Mouse (Mus musculus) small intestine, adult 2 months (tissue): Measurements from ENCODE around the gene Nuf2. TPM values are rescaled to one million over a fixed set of nuclear protein-coding genes. Genes with fewer than 3 reads are reported as not detected.

Source experiments
- H3K27ac ChIP-seq: fragments of 200-500 bp; 2 replicates; pipeline ENCODE4 v1.5.1; 2012; ENCODE audit warnings: low read depth, low read length, control low read depth, inconsistent platforms; ENCODE audit not compliant: insufficient read depth
- H3K27me3 ChIP-seq: fragments of 200-500 bp; 2 replicates; pipeline ENCODE4 v1.6.1; 2012; ENCODE audit warnings: mild to moderate bottlenecking, moderate library complexity, low read length, inconsistent platforms; ENCODE audit not compliant: control insufficient read depth, insufficient read depth
- H3K36me3 ChIP-seq: fragments of 200-500 bp; 2 replicates; pipeline ENCODE4 v1.6.1; 2012; ENCODE audit warnings: mild to moderate bottlenecking, low read length, control low read depth, inconsistent platforms; ENCODE audit not compliant: control insufficient read depth, insufficient read depth
- H3K4me1 ChIP-seq: fragments of 200-500 bp; 2 replicates; pipeline ENCODE4 v1.6.1; 2012; ENCODE audit warnings: low read length, inconsistent platforms, mixed read lengths; ENCODE audit not compliant: control insufficient read depth, insufficient read depth, insufficient read length
- H3K4me3 ChIP-seq: fragments of 200-500 bp; 2 replicates; pipeline ENCODE4 v1.5.1; 2012; ENCODE audit warnings: low read depth, mild to moderate bottlenecking, control low read depth, inconsistent platforms, low read length, moderate library complexity
- CTCF ChIP-seq: fragments of 200-500 bp; IDR thresholded peaks from 2 replicates; pipeline ENCODE4 v1.5.1; 2012; ENCODE audit warnings: low read depth, mild to moderate bottlenecking, control low read depth, inconsistent platforms, low read length, moderate library complexity, mixed read lengths; ENCODE audit not compliant: insufficient replicate concordance, insufficient read length; ENCODE audit errors: extremely low read depth
- POLR2A ChIP-seq: fragments of 200-500 bp; IDR thresholded peaks from 2 replicates; pipeline ENCODE4 v1.6.1; 2012; ENCODE audit warnings: low read depth, mild to moderate bottlenecking, control low read depth, inconsistent platforms, low read length, moderate library complexity
- WGBS: fragments of 180-500 bp; shearing (Covaris S2); methylation state at CpG from one replicate; pipeline ENCODE4 v1.1.7; 2018; 5-methylcytosine and 5-hydroxymethylcytosine counted together
- polyA plus RNA-seq: library from polyadenylated mRNA; depleted of rRNA; stranded (reverse); fragments of >200 nt; gene quantifications from 2 replicates; pipeline ENCODE4 v1.2.3, GENCODE M21; 2012; rRNA removed

Gene Nuf2
- 0.13 and 0.35 TPM in 2 replicates for polyA plus RNA-seq

DNA sequence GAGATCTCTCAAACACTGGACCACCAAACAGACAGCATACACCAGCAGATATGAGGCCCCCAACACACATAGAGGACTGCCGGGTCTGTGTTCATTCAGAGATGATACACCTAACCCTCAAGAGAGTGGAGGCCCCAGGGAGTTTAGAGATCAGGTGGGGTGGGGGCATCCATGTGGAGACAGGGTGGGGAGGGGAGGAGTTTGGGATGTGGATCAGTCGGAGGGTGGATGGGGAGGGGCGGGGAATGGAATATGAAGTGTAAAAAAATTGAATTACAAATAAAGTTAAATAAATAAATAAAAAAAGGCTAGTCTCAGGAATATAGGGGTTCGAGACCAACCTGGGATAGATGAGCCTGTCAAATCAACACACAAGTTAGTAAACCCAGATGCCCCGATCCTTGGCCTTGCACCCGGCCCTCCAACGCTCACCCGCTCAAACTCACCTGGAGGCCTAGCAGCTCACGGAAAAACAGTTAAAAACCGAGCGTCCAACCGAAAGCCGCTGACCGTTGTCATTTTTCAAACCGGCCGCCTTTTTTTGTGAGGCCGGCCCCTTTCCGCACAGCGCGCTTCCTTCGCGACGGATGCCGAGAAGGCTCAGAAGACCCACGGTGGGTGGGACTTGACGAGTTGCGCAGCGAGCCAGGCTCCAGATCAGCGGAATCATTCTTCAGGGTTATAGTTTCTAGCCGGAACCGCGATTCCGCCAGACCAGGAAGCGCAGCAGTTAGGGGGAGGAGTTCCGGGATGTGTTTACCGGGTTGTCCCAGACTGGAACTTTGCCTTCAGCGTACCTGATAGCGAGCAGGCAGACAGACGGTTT, at the start of gene Nuf2:
Gene Nuf2, minus strand, starts transcription at position 589 of the 826 bp plus-strand sequence.
- under 1% methylated on average over 39 of the region's 39 CpGs for WGBS
- Histone ChIP-seq H3K4me3 (peak within 1 kb of the TSS; percentile 76), H3K36me3 (no peaks in the 10 kb centered on the region), H3K27me3 (no peaks in the 10 kb centered on the region), H3K27ac (peak within 1 kb of the TSS; percentile 77), H3K4me1 (no peaks in the 10 kb centered on the region)
- TF ChIP-seq CTCF: no peak
- peak; percentile 74 for TF ChIP-seq POLR2A

DNA sequence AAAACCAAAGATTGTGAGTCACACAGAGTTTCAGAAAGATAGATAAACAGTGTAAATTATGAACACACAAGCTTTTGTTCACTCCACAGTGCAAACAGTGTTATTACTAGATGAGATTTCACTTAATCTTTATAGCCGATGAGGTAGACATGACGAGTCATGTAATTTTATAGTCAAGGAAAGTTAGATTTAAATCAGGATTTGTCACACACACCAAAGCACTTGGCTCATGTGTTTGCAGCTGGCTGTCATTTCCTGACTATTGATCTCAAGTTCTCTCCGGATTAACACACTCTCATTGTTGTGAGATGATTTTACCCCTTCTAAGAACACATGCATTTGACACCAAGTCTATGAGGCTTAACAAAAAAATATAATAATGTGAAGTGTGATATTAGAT, 48.3 kb upstream of the Nuf2 start:
- H3K27ac ChIP-seq: no peak overlapping the region
- no peaks in the 10 kb centered on the region for H3K27me3 ChIP-seq
- no peak for TF ChIP-seq POLR2A
- TF ChIP-seq CTCF: no peak
- no peak overlapping the region for H3K4me3 ChIP-seq
- no peaks in the 10 kb centered on the region for H3K4me1 ChIP-seq
- H3K36me3 ChIP-seq: no peaks in the 10 kb centered on the region
- 24% methylated on average over 3 of the region's 3 CpGs for WGBS

GRCm38 (mm10) chr1:169574136-169574535, 42.9 kb upstream of the Nuf2 start:
- H3K27ac ChIP-seq: no peak overlapping the region
- no peaks in the 10 kb centered on the region for H3K27me3 ChIP-seq
- H3K4me3 ChIP-seq: no peak overlapping the region
- no peaks in the 10 kb centered on the region for H3K4me1 ChIP-seq
- no peak for TF ChIP-seq POLR2A
- TF ChIP-seq CTCF: no peak
- no peaks in the 10 kb centered on the region for H3K36me3 ChIP-seq

DNA sequence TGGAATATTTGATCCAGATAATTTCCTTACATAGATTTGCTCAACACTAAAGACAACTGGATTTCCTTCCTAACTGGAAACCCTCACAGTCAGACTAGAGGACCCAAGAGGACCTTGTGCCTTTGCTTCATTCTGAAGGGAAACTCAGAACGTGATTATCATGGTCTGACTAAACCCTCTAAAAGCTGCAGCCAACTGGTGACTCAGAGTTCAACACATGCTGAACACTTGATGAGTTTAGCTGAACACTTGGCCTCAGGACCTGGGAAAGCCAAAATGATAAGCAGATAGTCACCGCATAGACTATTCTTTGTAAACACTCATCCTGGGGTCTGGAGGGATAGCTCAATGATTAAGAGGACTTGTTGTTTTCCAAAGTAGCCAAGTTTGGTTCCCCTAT, 24.4 kb upstream of the Nuf2 start:
- Histone ChIP-seq H3K27me3 (no peaks in the 10 kb centered on the region), H3K4me1 (no peaks in the 10 kb centered on the region), H3K36me3 (no peaks in the 10 kb centered on the region), H3K27ac (no peak overlapping the region), H3K4me3 (no peak overlapping the region)
- TF ChIP-seq POLR2A: no peak
- no peak for TF ChIP-seq CTCF
- 60% methylated on average over 2 of the region's 2 CpGs for WGBS

DNA sequence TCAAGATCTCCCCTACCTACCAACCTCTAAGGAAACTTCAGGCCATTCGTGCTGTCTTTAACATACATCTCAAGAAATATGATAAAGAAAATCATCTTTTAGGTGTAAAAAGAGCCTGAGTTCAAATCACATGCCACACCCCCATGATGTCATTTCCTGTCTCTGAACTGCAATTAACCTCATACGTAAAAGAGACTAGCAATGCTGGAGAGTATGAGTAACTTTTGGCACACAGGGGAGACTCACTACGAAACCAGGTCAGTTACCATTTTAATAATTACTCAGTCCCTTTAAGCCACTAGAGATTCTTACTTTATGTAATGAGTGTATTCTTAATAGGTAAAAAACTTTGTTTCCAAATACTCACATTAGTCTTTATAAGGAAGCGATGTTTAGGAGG, 23.8 kb upstream of the Nuf2 start:
- Histone ChIP-seq H3K4me3 (no peak overlapping the region), H3K36me3 (no peaks in the 10 kb centered on the region), H3K27me3 (no peaks in the 10 kb centered on the region), H3K27ac (no peak overlapping the region), H3K4me1 (no peaks in the 10 kb centered on the region)
- 81% methylated on average over 4 of the region's 4 CpGs for WGBS
- TF ChIP-seq CTCF: no peak
- TF ChIP-seq POLR2A: no peak

DNA sequence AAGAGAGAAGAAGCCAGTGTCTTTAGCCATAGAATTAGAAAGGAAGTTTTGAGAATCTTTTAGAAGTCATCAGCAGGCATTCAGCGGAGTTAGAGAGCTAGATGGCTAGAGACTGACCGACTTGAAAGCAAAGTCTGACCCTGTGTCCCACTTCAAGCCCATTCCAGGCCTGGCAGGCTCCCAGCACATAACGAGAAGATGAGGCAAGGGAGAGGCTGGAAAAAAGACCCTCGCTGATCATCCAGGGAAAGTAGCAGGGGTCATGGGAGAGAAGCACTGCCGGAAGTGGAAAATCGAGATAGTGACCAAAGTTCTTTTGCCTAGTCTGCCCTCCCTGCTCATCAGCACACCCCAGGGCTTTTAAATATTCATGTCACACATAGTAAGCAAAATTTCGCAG, 22.2 kb upstream of the Nuf2 start:
- H3K27ac ChIP-seq: no peak overlapping the region
- no peak for TF ChIP-seq POLR2A
- TF ChIP-seq CTCF: no peak
- no peaks in the 10 kb centered on the region for H3K4me1 ChIP-seq
- no peaks in the 10 kb centered on the region for H3K27me3 ChIP-seq
- 74% methylated on average over 7 of the region's 7 CpGs for WGBS
- H3K36me3 ChIP-seq: no peaks in the 10 kb centered on the region
- H3K4me3 ChIP-seq: no peak overlapping the region

GRCm38 (mm10) chr1:169540415-169540814, 9.2 kb upstream of the Nuf2 start:
- Histone ChIP-seq H3K4me1 (no peaks in the 10 kb centered on the region), H3K36me3 (no peaks in the 10 kb centered on the region), H3K27ac (no peak overlapping the region), H3K27me3 (no peaks in the 10 kb centered on the region; the same call in 1 of the 2 replicates), H3K4me3 (no peak overlapping the region)
- 72% methylated on average over 6 of the region's 6 CpGs for WGBS
- no peak for TF ChIP-seq CTCF
- no peak for TF ChIP-seq POLR2A
